Mouse (Mus musculus): ENCODE measurements around the gene Cherp. TPM values are rescaled to one million over a fixed set of nuclear protein-coding genes. Genes with fewer than 3 reads are reported as not detected.

The Cherp gene
- polyA plus RNA-seq, 1 experiment from 2014 or later, result 45.6 TPM

GRCm38 (mm10) chr8:72491017-72491416, 16.0 kb upstream of the Cherp start:
- Histone ChIP-seq H3K4me1 (ENCODE audit: control insufficient read depth, insufficient read depth, low read length) (peaks cover 20% of the 10 kb centered on the region), H3K36me3 (ENCODE audit: control insufficient read depth, insufficient read depth, low read length) (peaks cover 17% of the 10 kb centered on the region; the same call in 1 of the 2 replicates), H3K27me3 (ENCODE audit: control insufficient read depth, insufficient read depth, low read length) (no peaks in the 10 kb centered on the region), H3K9me3 (replicated peaks; ENCODE audit: control insufficient read depth, low read length) (no peaks in the 10 kb centered on the region), H3K9ac (ENCODE audit: low read length) (peak overlapping the region; percentile 88; the same call in 1 of the 2 replicates), H3K4me2 (ENCODE audit: low read depth, low read length) (peak overlapping the region; percentile 90), H3K4me3 (replicated peaks; ENCODE audit: low read length) (peak overlapping the region; percentile 87), H3K27ac (ENCODE audit: low read length) (no peak overlapping the region)
- no peak for ATAC-seq (ENCODE audit: insufficient read depth, low FRiP score)
- 78% methylated on average over 2 of the region's 2 CpGs for WGBS

- H3K4me2 ChIP-seq (ENCODE audit: low read depth, low read length), result no peak overlapping the region
- peaks cover 11% of the 10 kb centered on the region for H3K4me1 ChIP-seq (ENCODE audit: control insufficient read depth, insufficient read depth, low read length)
- H3K9me3 ChIP-seq (replicated peaks; ENCODE audit: control insufficient read depth, low read length), result no peaks in the 10 kb centered on the region
- H3K27ac ChIP-seq (ENCODE audit: low read length), result no peak overlapping the region
- H3K4me3 ChIP-seq (replicated peaks; ENCODE audit: low read length), result no peak overlapping the region
- H3K9ac ChIP-seq (ENCODE audit: low read length), result no peak overlapping the region
- no peaks in the 10 kb centered on the region for H3K27me3 ChIP-seq (ENCODE audit: control insufficient read depth, insufficient read depth, low read length)
- ATAC-seq (ENCODE audit: insufficient read depth, low FRiP score), result no peak
- H3K36me3 ChIP-seq (ENCODE audit: control insufficient read depth, insufficient read depth, low read length), result peaks cover 30% of the 10 kb centered on the region
Measured at GRCm38 (mm10) chr8:72487014-72487413, 12.0 kb upstream of the Cherp start.

GRCm38 (mm10) chr8:72485456-72486199, 10.6 kb upstream of the Cherp start:
- ATAC-seq (ENCODE audit: insufficient read depth, low FRiP score), result no peak
- no peak overlapping the region for H3K4me2 ChIP-seq (ENCODE audit: low read depth, low read length)
- H3K27ac ChIP-seq (ENCODE audit: low read length), result no peak overlapping the region
- 77% methylated on average over 6 of the region's 6 CpGs for WGBS
- peaks cover 33% of the 10 kb centered on the region for H3K36me3 ChIP-seq (ENCODE audit: control insufficient read depth, insufficient read depth, low read length)
- H3K9ac ChIP-seq (ENCODE audit: low read length), result no peak overlapping the region
- H3K27me3 ChIP-seq (ENCODE audit: control insufficient read depth, insufficient read depth, low read length), result no peaks in the 10 kb centered on the region
- H3K4me1 ChIP-seq (ENCODE audit: control insufficient read depth, insufficient read depth, low read length), result no peaks in the 10 kb centered on the region
- no peak overlapping the region for H3K4me3 ChIP-seq (replicated peaks; ENCODE audit: low read length)
- no peaks in the 10 kb centered on the region for H3K9me3 ChIP-seq (replicated peaks; ENCODE audit: control insufficient read depth, low read length)

- no peak overlapping the region for H3K4me2 ChIP-seq (ENCODE audit: low read depth, low read length)
- 91% methylated on average over 7 of the region's 7 CpGs for WGBS
- H3K27me3 ChIP-seq (ENCODE audit: control insufficient read depth, insufficient read depth, low read length), result no peaks in the 10 kb centered on the region
- H3K9ac ChIP-seq (ENCODE audit: low read length), result no peak overlapping the region
- H3K4me3 ChIP-seq (replicated peaks; ENCODE audit: low read length), result no peak overlapping the region
- peaks cover 8% of the 10 kb centered on the region for H3K4me1 ChIP-seq (ENCODE audit: control insufficient read depth, insufficient read depth, low read length)
- ATAC-seq (ENCODE audit: insufficient read depth, low FRiP score), result no peak
- H3K27ac ChIP-seq (ENCODE audit: low read length), result no peak overlapping the region
- peaks cover 55% of the 10 kb centered on the region for H3K36me3 ChIP-seq (ENCODE audit: control insufficient read depth, insufficient read depth, low read length)
- no peaks in the 10 kb centered on the region for H3K9me3 ChIP-seq (replicated peaks; ENCODE audit: control insufficient read depth, low read length)
Measured at GRCm38 (mm10) chr8:72470684-72471083, 4.3 kb downstream of the Cherp start.

GRCm38 (mm10) chr8:72469984-72470383, 5.0 kb downstream of the Cherp start:
- no peak overlapping the region for H3K9ac ChIP-seq (ENCODE audit: low read length)
- no peaks in the 10 kb centered on the region for H3K9me3 ChIP-seq (replicated peaks; ENCODE audit: control insufficient read depth, low read length)
- 92% methylated on average over 8 of the region's 8 CpGs for WGBS
- no peak overlapping the region for H3K4me3 ChIP-seq (replicated peaks; ENCODE audit: low read length)
- no peak for ATAC-seq (ENCODE audit: insufficient read depth, low FRiP score)
- H3K36me3 ChIP-seq (ENCODE audit: control insufficient read depth, insufficient read depth, low read length), result peaks cover 55% of the 10 kb centered on the region
- no peaks in the 10 kb centered on the region for H3K27me3 ChIP-seq (ENCODE audit: control insufficient read depth, insufficient read depth, low read length)
- H3K4me1 ChIP-seq (ENCODE audit: control insufficient read depth, insufficient read depth, low read length), result peaks cover 7% of the 10 kb centered on the region
- H3K4me2 ChIP-seq (ENCODE audit: low read depth, low read length), result no peak overlapping the region
- H3K27ac ChIP-seq (ENCODE audit: low read length), result no peak overlapping the region

- 87% methylated on average over 2 of the region's 2 CpGs for WGBS
- H3K4me3 ChIP-seq (replicated peaks; ENCODE audit: low read length), result no peak overlapping the region
- no peak for ATAC-seq (ENCODE audit: insufficient read depth, low FRiP score)
Measured at GRCm38 (mm10) chr8:72469243-72469642, 5.8 kb downstream of the Cherp start.

GRCm38 (mm10) chr8:72464211-72464610, 10.8 kb downstream of the Cherp start:
- H3K27ac ChIP-seq (ENCODE audit: low read length), result no peak overlapping the region
- 93% methylated on average over 10 of the region's 10 CpGs for WGBS
- no peak for ATAC-seq (ENCODE audit: insufficient read depth, low FRiP score)
- H3K4me3 ChIP-seq (replicated peaks; ENCODE audit: low read length), result no peak overlapping the region
- H3K4me2 ChIP-seq (ENCODE audit: low read depth, low read length), result no peak overlapping the region
- H3K36me3 ChIP-seq (ENCODE audit: control insufficient read depth, insufficient read depth, low read length), result peaks cover 61% of the 10 kb centered on the region
- H3K27me3 ChIP-seq (ENCODE audit: control insufficient read depth, insufficient read depth, low read length), result no peaks in the 10 kb centered on the region
- H3K9me3 ChIP-seq (replicated peaks; ENCODE audit: control insufficient read depth, low read length), result no peaks in the 10 kb centered on the region
- no peaks in the 10 kb centered on the region for H3K4me1 ChIP-seq (ENCODE audit: control insufficient read depth, insufficient read depth, low read length)
- no peak overlapping the region for H3K9ac ChIP-seq (ENCODE audit: low read length)

More at GRCm38 (mm10) chr8:72469243-72469642, 5.8 kb downstream of the Cherp start:
- Histone ChIP-seq H3K36me3 (ENCODE audit: control insufficient read depth, insufficient read depth, low read length) (peaks cover 55% of the 10 kb centered on the region), H3K4me2 (ENCODE audit: low read depth, low read length) (no peak overlapping the region), H3K27ac (ENCODE audit: low read length) (no peak overlapping the region), H3K4me1 (ENCODE audit: control insufficient read depth, insufficient read depth, low read length) (peaks cover 7% of the 10 kb centered on the region), H3K9me3 (replicated peaks; ENCODE audit: control insufficient read depth, low read length) (no peaks in the 10 kb centered on the region), H3K27me3 (ENCODE audit: control insufficient read depth, insufficient read depth, low read length) (no peaks in the 10 kb centered on the region), H3K9ac (ENCODE audit: low read length) (no peak overlapping the region)

GRCm38 (mm10) chr8:72459881-72460533, 15.0 kb downstream of the Cherp start:
- WGBS, result 89% methylated on average over 4 of the region's 4 CpGs
- ATAC-seq (ENCODE audit: insufficient read depth, low FRiP score), result no peak
- H3K36me3 ChIP-seq (ENCODE audit: control insufficient read depth, insufficient read depth, low read length), result peaks cover 38% of the 10 kb centered on the region
- no peaks in the 10 kb centered on the region for H3K4me1 ChIP-seq (ENCODE audit: control insufficient read depth, insufficient read depth, low read length)
- H3K9ac ChIP-seq (ENCODE audit: low read length), result no peak overlapping the region
- H3K4me2 ChIP-seq (ENCODE audit: low read depth, low read length), result no peak overlapping the region
- no peaks in the 10 kb centered on the region for H3K27me3 ChIP-seq (ENCODE audit: control insufficient read depth, insufficient read depth, low read length)
- H3K9me3 ChIP-seq (replicated peaks; ENCODE audit: control insufficient read depth, low read length), result no peaks in the 10 kb centered on the region
- H3K27ac ChIP-seq (ENCODE audit: low read length), result no peak overlapping the region
- H3K4me3 ChIP-seq (replicated peaks; ENCODE audit: low read length), result no peak overlapping the region

- Histone ChIP-seq H3K9ac (ENCODE audit: low read length) (no peak overlapping the region), H3K27ac (ENCODE audit: low read length) (no peak overlapping the region), H3K4me1 (ENCODE audit: control insufficient read depth, insufficient read depth, low read length) (no peaks in the 10 kb centered on the region), H3K27me3 (ENCODE audit: control insufficient read depth, insufficient read depth, low read length) (no peaks in the 10 kb centered on the region), H3K4me2 (ENCODE audit: low read depth, low read length) (no peak overlapping the region), H3K4me3 (replicated peaks; ENCODE audit: low read length) (no peak overlapping the region), H3K9me3 (replicated peaks; ENCODE audit: control insufficient read depth, low read length) (no peaks in the 10 kb centered on the region), H3K36me3 (ENCODE audit: control insufficient read depth, insufficient read depth, low read length) (peaks cover 37% of the 10 kb centered on the region)
- no peak for ATAC-seq (ENCODE audit: insufficient read depth, low FRiP score)
- 82% methylated on average over 6 of the region's 6 CpGs for WGBS
Measured at GRCm38 (mm10) chr8:72458457-72458856, 16.6 kb downstream of the Cherp start.
